Mouse (Mus musculus) central nervous system, embryonic 11.5 days (tissue): ENCODE data around the gene Pdhx. TPM values are rescaled to one million over a fixed set of nuclear protein-coding genes. Genes with fewer than 3 reads are reported as not detected.

Experiments
- polyA plus RNA-seq: library from polyadenylated mRNA; depleted of rRNA; stranded (reverse); fragments of >200 nt; gene quantifications from 2 replicates; pipeline ENCODE4 v1.2.3, GENCODE M21; 2012; rRNA removed

Pdhx gene
- 28.1 and 37.0 TPM in 2 replicates for polyA plus RNA-seq

DNA sequence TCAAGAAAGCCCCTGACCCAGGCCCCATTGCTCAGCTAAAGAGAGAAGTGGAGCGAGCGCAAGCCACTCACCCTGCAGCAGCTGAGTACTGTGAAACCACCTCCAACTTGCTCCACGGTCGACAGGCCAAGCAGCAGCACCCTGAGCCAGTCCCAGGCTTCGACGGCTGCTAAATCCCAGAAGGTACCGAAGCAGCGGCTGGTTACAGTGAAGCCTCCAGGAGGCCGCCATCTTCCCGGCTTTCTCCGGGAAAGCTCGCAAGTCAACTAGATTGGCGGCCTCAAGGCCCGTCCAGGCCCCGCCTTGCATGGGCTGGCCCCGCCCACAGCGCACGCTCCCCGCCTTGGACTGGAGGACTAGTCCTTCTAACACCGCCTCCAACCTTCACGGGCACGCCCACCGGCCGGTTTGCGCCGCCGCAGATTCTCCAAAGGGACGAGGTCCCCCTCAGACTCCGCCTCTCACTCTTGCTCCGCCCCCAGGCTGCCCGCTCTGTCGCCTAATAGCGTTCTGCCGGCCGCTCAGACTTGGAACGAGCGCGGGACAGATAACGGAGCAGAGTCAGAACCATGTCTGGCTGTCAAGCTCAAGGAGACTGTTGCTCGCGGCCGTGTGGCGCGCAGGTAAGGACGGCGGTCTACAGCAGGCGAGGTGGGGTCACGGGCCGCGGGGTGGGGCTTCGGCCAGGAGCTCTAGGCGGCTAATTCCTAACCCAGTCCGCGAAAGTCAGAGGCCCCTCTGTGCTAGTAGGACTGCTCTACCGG lies at the start of gene Pdhx, which contains the start of gene Apip:
Pdhx (minus strand) TSS at position 295 of the 764 bp plus-strand sequence.
Apip (plus strand) TSS at position 457 of the 764 bp plus-strand sequence.

Other genes starting within 250 kb of the Pdhx start
- gene Cd44, start 171.8 kb downstream of the Pdhx start, polyA plus RNA-seq: 2.4 and 3.9 TPM in 2 replicates
- 34.6 and 50.5 TPM in 2 replicates for gene Apip, start 162 bp upstream of the Pdhx start, polyA plus RNA-seq
- 0.04 and 0.06 TPM in 2 replicates for gene Ehf, start 229.8 kb upstream of the Pdhx start, polyA plus RNA-seq